Mouse (Mus musculus): Measurements from ENCODE around the gene Wdr82. TPM values are rescaled to one million over a fixed set of nuclear protein-coding genes. Genes with fewer than 3 reads are reported as not detected.
A peak's percentile ranks its signal among the peaks of the same experiment; 100 is the strongest.

Wdr82 gene
- polyA plus RNA-seq, 1 experiment = 3.7 TPM

DNA sequence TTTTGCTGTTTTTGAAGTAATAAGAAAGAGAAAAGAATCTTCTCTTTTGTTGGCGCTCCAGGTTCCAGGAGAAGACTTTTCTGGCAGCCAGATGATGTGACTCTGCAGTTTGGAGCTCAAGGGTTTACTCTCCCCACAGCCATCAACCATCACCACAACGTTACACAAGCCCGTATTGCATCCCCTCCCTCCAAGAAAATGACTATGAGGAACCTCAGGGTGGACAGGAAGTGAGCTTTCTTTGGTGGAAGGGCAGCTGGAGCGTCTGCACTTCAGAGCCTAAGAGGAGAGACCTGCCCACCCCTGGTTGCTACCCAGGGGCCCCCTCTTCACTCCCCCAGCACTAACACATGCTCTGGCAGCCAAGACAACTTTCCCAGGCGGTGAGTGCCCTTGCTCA, 23.4 kb upstream of the Wdr82 start:
- H3K36me3 ChIP-seq (replicated peaks; ENCODE audit: low read length) = no peaks in the 10 kb centered on the region
- no peaks in the 10 kb centered on the region for H3K9me3 ChIP-seq
- H3K4me3 ChIP-seq (replicated peaks) = no peak overlapping the region
- H3K4me1 ChIP-seq = peaks cover 27% of the 10 kb centered on the region
- TF ChIP-seq FLI1 (IDR thresholded peaks at IDR 0.05; ENCODE audit: low read length) (no peak), GATA1 (IDR thresholded peaks at IDR 0.05; ENCODE audit: borderline replicate concordance, low read length) (no peak)
- peaks cover 76% of the 10 kb centered on the region for H3K27me3 ChIP-seq (replicated peaks)

GRCm38 (mm10) chr9:106147851-106148431, 22.8 kb upstream of the Wdr82 start:
- Histone ChIP-seq H3K27me3 (replicated peaks) (peaks cover 77% of the 10 kb centered on the region), H3K4me3 (replicated peaks) (peak overlapping the region; percentile 14), H3K36me3 (replicated peaks; ENCODE audit: low read length) (no peaks in the 10 kb centered on the region), H3K9me3 (no peaks in the 10 kb centered on the region), H3K4me1 (peaks cover 27% of the 10 kb centered on the region)
- TF ChIP-seq GATA1 (IDR thresholded peaks at IDR 0.05; ENCODE audit: borderline replicate concordance, low read length) (no peak), FLI1 (IDR thresholded peaks at IDR 0.05; ENCODE audit: low read length) (no peak)

GRCm38 (mm10) chr9:106148541-106149398, 22.0 kb upstream of the Wdr82 start:
- TF ChIP-seq FLI1 (IDR thresholded peaks at IDR 0.05; ENCODE audit: low read length) (no peak), GATA1 (IDR thresholded peaks at IDR 0.05; ENCODE audit: borderline replicate concordance, low read length) (no peak)
- Histone ChIP-seq H3K4me1 (peaks cover 27% of the 10 kb centered on the region), H3K9me3 (no peaks in the 10 kb centered on the region), H3K36me3 (replicated peaks; ENCODE audit: low read length) (no peaks in the 10 kb centered on the region), H3K4me3 (replicated peaks) (peak overlapping the region; percentile 57), H3K27me3 (replicated peaks) (peaks cover 78% of the 10 kb centered on the region)

DNA sequence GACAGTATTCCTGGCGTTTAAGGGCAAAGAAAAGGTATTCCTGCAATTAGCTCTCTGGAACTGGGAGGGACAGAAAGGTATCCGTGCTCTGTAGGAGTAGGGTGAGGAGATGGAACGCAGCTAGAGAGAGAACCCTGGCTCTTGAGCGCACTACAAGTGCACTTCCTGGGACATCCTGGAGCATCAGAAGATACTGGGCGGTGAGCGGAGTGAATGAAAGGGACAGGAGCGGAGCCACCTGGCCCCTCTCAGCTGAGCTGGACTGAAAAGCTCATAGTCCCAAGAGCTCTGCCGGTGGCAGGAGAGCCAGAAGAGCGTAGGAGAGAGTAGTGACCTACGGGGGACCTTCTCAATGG, 21.4 kb upstream of the Wdr82 start:
- peaks cover 74% of the 10 kb centered on the region for H3K27me3 ChIP-seq (replicated peaks)
- TF ChIP-seq FLI1 (IDR thresholded peaks at IDR 0.05; ENCODE audit: low read length) = no peak
- no peak for TF ChIP-seq GATA1 (IDR thresholded peaks at IDR 0.05; ENCODE audit: borderline replicate concordance, low read length)

DNA sequence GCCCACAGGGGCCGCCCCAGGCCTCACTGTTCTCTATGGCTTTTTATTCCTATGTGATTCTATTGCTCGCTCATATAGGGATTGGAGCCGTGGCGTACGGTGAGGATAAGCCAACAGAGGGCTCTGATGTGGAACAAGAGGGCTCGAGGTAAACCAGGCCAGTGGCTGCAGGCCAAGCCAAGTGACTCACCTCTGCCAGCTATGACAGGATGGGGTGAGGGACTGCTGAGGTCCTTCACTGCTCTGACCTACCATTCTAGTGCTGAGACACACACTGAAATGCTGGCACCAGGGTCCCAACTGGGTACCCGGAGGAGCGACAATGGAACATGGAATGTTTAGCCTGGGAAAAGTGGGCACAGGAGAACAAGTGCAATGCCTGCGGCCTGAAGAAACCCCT, 16.6 kb upstream of the Wdr82 start:
- no peaks in the 10 kb centered on the region for H3K36me3 ChIP-seq (replicated peaks; ENCODE audit: low read length)
- TF ChIP-seq FLI1 (IDR thresholded peaks at IDR 0.05; ENCODE audit: low read length) (no peak), GATA1 (IDR thresholded peaks at IDR 0.05; ENCODE audit: borderline replicate concordance, low read length) (no peak)

More for the DNA sequence above, 21.4 kb upstream of the Wdr82 start:
- H3K36me3 ChIP-seq (replicated peaks; ENCODE audit: low read length) = no peaks in the 10 kb centered on the region
- no peak overlapping the region for H3K4me3 ChIP-seq (replicated peaks)
- no peaks in the 10 kb centered on the region for H3K9me3 ChIP-seq
- peaks cover 27% of the 10 kb centered on the region for H3K4me1 ChIP-seq

DNA sequence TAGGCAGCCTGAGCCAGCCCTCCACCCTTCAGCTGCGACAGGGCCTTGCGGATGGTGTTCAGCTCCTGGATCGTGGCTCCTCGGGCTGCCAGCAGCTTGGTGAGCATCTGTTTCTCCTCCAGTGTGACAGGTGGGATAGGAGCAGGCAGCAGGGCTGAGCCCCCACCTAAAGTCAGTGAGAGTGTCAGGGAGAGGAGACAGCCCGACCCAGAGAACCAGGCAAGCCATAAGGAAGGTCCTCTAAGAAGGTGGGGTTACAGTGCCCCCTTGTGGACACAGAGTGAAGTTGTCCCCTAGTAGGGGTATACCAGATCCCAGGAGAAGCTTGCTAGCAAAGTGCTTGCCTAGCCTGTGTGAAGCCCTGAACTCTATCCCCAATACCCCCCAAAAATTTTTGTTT, 14.3 kb upstream of the Wdr82 start:
- TF ChIP-seq GATA1 (IDR thresholded peaks at IDR 0.05; ENCODE audit: borderline replicate concordance, low read length) = no peak
- TF ChIP-seq FLI1 (IDR thresholded peaks at IDR 0.05; ENCODE audit: low read length) = no peak
- Histone ChIP-seq H3K27me3 (replicated peaks) (peaks cover 21% of the 10 kb centered on the region), H3K36me3 (replicated peaks; ENCODE audit: low read length) (no peaks in the 10 kb centered on the region), H3K4me1 (peaks cover 14% of the 10 kb centered on the region), H3K4me3 (replicated peaks) (no peak overlapping the region), H3K9me3 (no peaks in the 10 kb centered on the region)

More for the DNA sequence above, 16.6 kb upstream of the Wdr82 start:
- peaks cover 13% of the 10 kb centered on the region for H3K4me1 ChIP-seq
- peaks cover 43% of the 10 kb centered on the region for H3K27me3 ChIP-seq (replicated peaks)
- no peaks in the 10 kb centered on the region for H3K9me3 ChIP-seq
- no peak overlapping the region for H3K4me3 ChIP-seq (replicated peaks)

GRCm38 (mm10) chr9:106156921-106157622, 13.7 kb upstream of the Wdr82 start:
- H3K4me1 ChIP-seq = peaks cover 14% of the 10 kb centered on the region
- peaks cover 18% of the 10 kb centered on the region for H3K27me3 ChIP-seq (replicated peaks)
- H3K9me3 ChIP-seq = no peaks in the 10 kb centered on the region
- TF ChIP-seq FLI1 (IDR thresholded peaks at IDR 0.05; ENCODE audit: low read length) (no peak), GATA1 (IDR thresholded peaks at IDR 0.05; ENCODE audit: borderline replicate concordance, low read length) (no peak)
- no peak overlapping the region for H3K4me3 ChIP-seq (replicated peaks)
- H3K36me3 ChIP-seq (replicated peaks; ENCODE audit: low read length) = no peaks in the 10 kb centered on the region

DNA sequence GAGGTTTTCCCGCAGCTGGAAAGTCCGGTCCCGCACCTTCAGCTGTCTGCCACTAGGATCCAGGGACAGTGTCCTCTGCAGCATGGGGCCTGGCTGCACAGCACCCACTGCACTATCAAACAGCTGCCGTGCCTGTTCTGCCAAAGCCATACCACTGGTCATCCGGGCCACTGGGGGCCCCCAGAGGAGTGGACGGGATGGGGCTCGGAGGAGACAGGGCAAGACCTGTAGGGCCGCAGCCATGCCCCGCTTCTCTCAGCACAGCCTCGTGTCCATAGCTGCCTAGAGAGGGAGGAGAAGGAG, 13.2 kb upstream of the Wdr82 start:
- Histone ChIP-seq H3K36me3 (replicated peaks; ENCODE audit: low read length) (no peaks in the 10 kb centered on the region), H3K4me3 (replicated peaks) (no peak overlapping the region), H3K9me3 (no peaks in the 10 kb centered on the region), H3K27me3 (replicated peaks) (peaks cover 14% of the 10 kb centered on the region), H3K4me1 (peaks cover 14% of the 10 kb centered on the region)
- no peak for TF ChIP-seq GATA1 (IDR thresholded peaks at IDR 0.05; ENCODE audit: borderline replicate concordance, low read length)
- no peak for TF ChIP-seq FLI1 (IDR thresholded peaks at IDR 0.05; ENCODE audit: low read length)

- peaks cover 13% of the 10 kb centered on the region for H3K27me3 ChIP-seq (replicated peaks)
- no peaks in the 10 kb centered on the region for H3K36me3 ChIP-seq (replicated peaks; ENCODE audit: low read length)
- no peak within 1 kb of the TSS for H3K4me3 ChIP-seq (replicated peaks)
- TF ChIP-seq FLI1 (IDR thresholded peaks at IDR 0.05; ENCODE audit: low read length) = no peak
- TF ChIP-seq GATA1 (IDR thresholded peaks at IDR 0.05; ENCODE audit: borderline replicate concordance, low read length) = no peak
- H3K9me3 ChIP-seq = no peaks in the 10 kb centered on the region
- H3K4me1 ChIP-seq = peaks cover 14% of the 10 kb centered on the region
Measured at GRCm38 (mm10) chr9:106158037-106158491, 12.7 kb upstream of the Wdr82 start, which contains the start of gene Glyctk. TSS of gene Glyctk (minus strand) at chr9:106158138.

GRCm38 (mm10) chr9:106159237-106159636, 11.5 kb upstream of the Wdr82 start:
- no peaks in the 10 kb centered on the region for H3K9me3 ChIP-seq
- H3K4me3 ChIP-seq (replicated peaks) = peak overlapping the region; percentile 95
- TF ChIP-seq FLI1 (IDR thresholded peaks at IDR 0.05; ENCODE audit: low read length) (no peak), GATA1 (IDR thresholded peaks at IDR 0.05; ENCODE audit: borderline replicate concordance, low read length) (no peak)
- no peaks in the 10 kb centered on the region for H3K36me3 ChIP-seq (replicated peaks; ENCODE audit: low read length)
- H3K4me1 ChIP-seq = peaks cover 14% of the 10 kb centered on the region
- H3K27me3 ChIP-seq (replicated peaks) = peaks cover 8% of the 10 kb centered on the region
